Mouse (Mus musculus): ENCODE measurements around the gene Unc13a.

DNA sequence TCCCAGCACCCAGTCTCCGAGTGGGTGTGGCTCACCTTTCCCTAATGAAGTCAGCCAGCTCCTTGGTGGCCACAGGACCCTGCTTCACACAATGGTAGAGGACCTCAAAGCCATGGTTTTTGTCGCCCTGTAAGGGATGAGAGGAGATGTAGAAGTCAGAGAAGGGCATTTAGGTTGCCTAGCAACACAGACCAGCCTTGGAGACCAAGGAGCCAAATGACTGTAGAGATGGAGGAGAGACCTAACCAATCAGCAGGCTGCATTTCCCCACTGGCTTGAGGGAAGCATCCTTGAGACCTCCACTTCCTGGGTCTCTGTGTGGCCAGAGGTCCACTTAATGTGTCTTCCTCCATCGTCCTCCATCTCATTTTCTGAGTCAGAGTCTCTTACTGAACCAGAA is 46.7 kb upstream of the Unc13a start:
- TF ChIP-seq CTCF (IDR thresholded peaks at IDR 0.05; ENCODE audit: control insufficient read depth, insufficient read depth, low read length) (no peak), POLR2A (IDR thresholded peaks at IDR 0.05; ENCODE audit: borderline replicate concordance, control insufficient read depth, low read depth, low read length) (no peak)
